Mouse (Mus musculus): ENCODE results near the gene Cd28.

DNA sequence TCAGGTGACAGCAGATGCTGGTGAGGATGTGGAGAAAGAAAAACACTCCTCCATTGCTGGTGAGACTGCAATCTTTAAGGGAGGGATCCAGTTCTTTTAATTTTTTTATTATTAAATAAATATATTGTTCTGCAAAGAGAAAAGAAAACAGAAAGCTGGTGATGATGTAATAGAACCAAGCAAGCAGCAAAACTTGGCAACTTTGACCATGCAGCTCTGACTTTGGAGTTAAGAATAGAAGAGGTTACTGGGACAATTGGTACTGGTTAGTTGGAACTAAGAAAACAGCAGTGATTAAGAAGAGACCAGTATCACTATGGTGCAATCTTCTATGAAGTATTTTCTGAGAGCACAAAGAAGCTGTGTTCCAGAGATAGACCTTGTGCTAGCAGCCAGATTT is 94.2 kb downstream of the Cd28 start:
- no peak for TF ChIP-seq CTCF (IDR thresholded peaks at IDR 0.05 in 2 of 3, conservative IDR thresholded peaks at IDR 0.05 in 1 of 3; ENCODE audit: control insufficient read depth in 1 of 3, insufficient read depth in 1 of 3, low read depth in 2 of 3, low read length in 3 of 3, poor library complexity in 1 of 3, severe bottlenecking in 1 of 3)
- TF ChIP-seq EP300 (IDR thresholded peaks at IDR 0.05; ENCODE audit: low read depth in 1 of 2, low read length in 2 of 2) = no peak
- no peak for TF ChIP-seq CHD1 (IDR thresholded peaks at IDR 0.05; ENCODE audit: low read depth, low read length)
- no peak for TF ChIP-seq POLR2A (IDR thresholded peaks at IDR 0.05; ENCODE audit: control insufficient read depth in 1 of 2, insufficient read depth in 1 of 2, low read depth in 1 of 2, low read length in 2 of 2, poor library complexity in 1 of 2)
- TF ChIP-seq MAX (IDR thresholded peaks at IDR 0.05; ENCODE audit: low read length) = no peak
- no peak for TF ChIP-seq ETS1 (IDR thresholded peaks at IDR 0.05; ENCODE audit: low read depth, low read length)
- TF ChIP-seq GABPA (IDR thresholded peaks at IDR 0.05; ENCODE audit: low read depth, low read length) = no peak
- no peak for TF ChIP-seq SMC3 (IDR thresholded peaks at IDR 0.05; ENCODE audit: low read depth, low read length)
- no peak for TF ChIP-seq KAT2A (conservative IDR thresholded peaks at IDR 0.05; ENCODE audit: low read depth, low read length)
- TF ChIP-seq ELF1 (IDR thresholded peaks at IDR 0.05; ENCODE audit: low read depth, low read length) = no peak
- no peak for TF ChIP-seq GATA1 (IDR thresholded peaks at IDR 0.05; ENCODE audit: low read depth, low read length)
